Mouse (Mus musculus): ENCODE results near the gene Cox18.
"Not testable (repeated sequence)": the region's sequence is repeated elsewhere in the genome, so short reads cannot be mapped to it uniquely, and the experiment has no call there.

Gene Cox18

GRCm38 (mm10) chr5:90223534-90224381, at the start of gene Cox18:
Gene Cox18, minus strand, starts transcription at chr5:90224001.
- peak; percentile 98 for DNase-seq

- not testable (repeated sequence) for DNase-seq
Observed at GRCm38 (mm10) chr5:90262230-90262629, 38.4 kb upstream of the Cox18 start.

- DNase-seq: no peak
Observed at GRCm38 (mm10) chr5:90257023-90257422, 33.2 kb upstream of the Cox18 start.

- no peak for DNase-seq
Observed at GRCm38 (mm10) chr5:90247503-90247902, 23.7 kb upstream of the Cox18 start.

GRCm38 (mm10) chr5:90246987-90247386, 23.2 kb upstream of the Cox18 start:
- DNase-seq: no peak

- DNase-seq: no peak
Observed at GRCm38 (mm10) chr5:90246567-90246966, 22.8 kb upstream of the Cox18 start.

GRCm38 (mm10) chr5:90245416-90245815, 21.6 kb upstream of the Cox18 start:
- DNase-seq: no peak

- no peak for DNase-seq
Observed at GRCm38 (mm10) chr5:90235217-90235616, 11.4 kb upstream of the Cox18 start.

- DNase-seq: no peak
Observed at GRCm38 (mm10) chr5:90233305-90233704, 9.5 kb upstream of the Cox18 start.

GRCm38 (mm10) chr5:90229760-90230159, 6.0 kb upstream of the Cox18 start:
- no peak for DNase-seq

GRCm38 (mm10) chr5:90226696-90227095, 2.9 kb upstream of the Cox18 start:
- no peak for DNase-seq

GRCm38 (mm10) chr5:90224730-90225129, 929 bp upstream of the Cox18 start:
- DNase-seq: no peak

GRCm38 (mm10) chr5:90222937-90223336, 864 bp downstream of the Cox18 start:
- no peak for DNase-seq

GRCm38 (mm10) chr5:90217791-90218190, 6.0 kb downstream of the Cox18 start:
- DNase-seq: no peak

GRCm38 (mm10) chr5:90217226-90217625, 6.6 kb downstream of the Cox18 start:
- no peak for DNase-seq

GRCm38 (mm10) chr5:90213356-90213755, 10.4 kb downstream of the Cox18 start:
- DNase-seq: no peak

- peak; percentile 27 to 50 for DNase-seq
Observed at GRCm38 (mm10) chr5:90203168-90203567, 20.6 kb downstream of the Cox18 start.

GRCm38 (mm10) chr5:90202447-90203117, 21.2 kb downstream of the Cox18 start:
- DNase-seq: no peak

GRCm38 (mm10) chr5:90199922-90200632, 23.7 kb downstream of the Cox18 start:
- no peak for DNase-seq

- DNase-seq: peak; percentile 33 to 57
Observed at GRCm38 (mm10) chr5:90194831-90195230, 29.0 kb downstream of the Cox18 start.

GRCm38 (mm10) chr5:90182782-90183181, 41.0 kb downstream of the Cox18 start:
- DNase-seq: no peak

GRCm38 (mm10) chr5:90179094-90179493, 44.7 kb downstream of the Cox18 start:
- no peak for DNase-seq

GRCm38 (mm10) chr5:90178116-90178515, 45.7 kb downstream of the Cox18 start:
- no peak for DNase-seq

Data from cerebellum, postnatal 36 days (tissue).